Mouse (Mus musculus) myocyte (in vitro differentiated cells): ENCODE measurements at regions not wholly inside any gene's neighbourhood (a gene's known extent, or its start where the extent isn't known, plus 50 kb on each side); places are given as distances from the start of the nearest gene placed in this dataset.

Experiments used
- H3K27me3 ChIP-seq: one replicate; pipeline ENCODE4 v1.6.1; 2011; ENCODE audit not compliant: control insufficient read depth, insufficient read depth, insufficient read length
- H3K36me3 ChIP-seq: one replicate; pipeline ENCODE4 v1.6.1; 2011; ENCODE audit not compliant: control insufficient read depth, insufficient read depth
- H3K4me2 ChIP-seq: one replicate; pipeline ENCODE4 v1.6.1; 2011; ENCODE audit warnings: low read depth, control low read depth
- H3K4me3 ChIP-seq: one replicate; pipeline ENCODE4 v1.5.1; 2011; ENCODE audit warnings: mild to moderate bottlenecking, control low read depth, moderate library complexity
- H3K79me2 ChIP-seq: one replicate; pipeline ENCODE4 v1.6.1; 2011; ENCODE audit not compliant: control insufficient read depth, insufficient read depth
- H3ac ChIP-seq: one replicate; pipeline ENCODE4 v1.6.1; 2011; ENCODE audit not compliant: control insufficient read depth, insufficient read length
- CEBPB ChIP-seq: IDR thresholded peaks from 2 replicates; pipeline ENCODE4 v1.6.1; 2011; ENCODE audit warnings: mild to moderate bottlenecking, moderate library complexity; ENCODE audit not compliant: poor library complexity, insufficient read depth, severe bottlenecking
- E2F4 ChIP-seq: IDR thresholded peaks from one replicate; pipeline ENCODE4 v1.6.1; 2011; ENCODE audit warnings: mild to moderate bottlenecking, control low read depth, moderate library complexity; ENCODE audit not compliant: insufficient read depth
- MAX ChIP-seq: IDR thresholded peaks from one replicate; pipeline ENCODE4 v1.6.1; 2011; ENCODE audit warnings: low read depth, mild to moderate bottlenecking, control low read depth
- MYOD1 ChIP-seq, 3 experiments: IDR thresholded peaks; one replicate each; pipeline ENCODE4 v1.6.1; 2011; ENCODE audit warnings: control low read depth in 2 of 3, low read depth in 2 of 3, mild to moderate bottlenecking in 2 of 3, moderate library complexity in 1 of 3; ENCODE audit not compliant: insufficient read length in 2 of 3, control insufficient read depth in 1 of 3
- MYOG ChIP-seq, 3 experiments: IDR thresholded peaks; one replicate each; pipeline ENCODE4 v1.6.1; 2011; ENCODE audit warnings: control low read depth in 2 of 3, low read depth in 2 of 3, mild to moderate bottlenecking in 2 of 3; ENCODE audit not compliant: insufficient read length in 2 of 3, control insufficient read depth in 1 of 3, insufficient read depth in 1 of 3
- POLR2A ChIP-seq: IDR thresholded peaks from one replicate; pipeline ENCODE4 v1.6.1; 2011; ENCODE audit warnings: low read depth, mild to moderate bottlenecking, control low read depth, moderate library complexity; ENCODE audit not compliant: insufficient read length
- POLR2AphosphoS2 ChIP-seq: IDR thresholded peaks from one replicate; pipeline ENCODE4 v1.6.1; 2011; ENCODE audit warnings: low read depth, control low read depth; ENCODE audit not compliant: insufficient read length
- REST ChIP-seq: IDR thresholded peaks from one replicate; pipeline ENCODE4 v1.6.1; 2011; ENCODE audit warnings: mild to moderate bottlenecking, control low read depth, moderate library complexity; ENCODE audit not compliant: insufficient read depth, insufficient read length
- SRF ChIP-seq: IDR thresholded peaks from one replicate; pipeline ENCODE4 v1.6.1; 2011; ENCODE audit warnings: low read depth; ENCODE audit not compliant: control insufficient read depth, insufficient read length
- TCF12 ChIP-seq: IDR thresholded peaks from one replicate; pipeline ENCODE4 v1.6.1; 2011; ENCODE audit warnings: mild to moderate bottlenecking, control low read depth; ENCODE audit not compliant: poor library complexity, insufficient read depth, severe bottlenecking
- TCF3 ChIP-seq: IDR thresholded peaks from one replicate; pipeline ENCODE4 v1.6.1; 2011; ENCODE audit warnings: low read depth, control low read depth; ENCODE audit not compliant: insufficient read length
- USF1 ChIP-seq: IDR thresholded peaks from one replicate; pipeline ENCODE4 v1.6.1; 2011; ENCODE audit warnings: low read depth, mild to moderate bottlenecking, control low read depth, moderate library complexity

DNA sequence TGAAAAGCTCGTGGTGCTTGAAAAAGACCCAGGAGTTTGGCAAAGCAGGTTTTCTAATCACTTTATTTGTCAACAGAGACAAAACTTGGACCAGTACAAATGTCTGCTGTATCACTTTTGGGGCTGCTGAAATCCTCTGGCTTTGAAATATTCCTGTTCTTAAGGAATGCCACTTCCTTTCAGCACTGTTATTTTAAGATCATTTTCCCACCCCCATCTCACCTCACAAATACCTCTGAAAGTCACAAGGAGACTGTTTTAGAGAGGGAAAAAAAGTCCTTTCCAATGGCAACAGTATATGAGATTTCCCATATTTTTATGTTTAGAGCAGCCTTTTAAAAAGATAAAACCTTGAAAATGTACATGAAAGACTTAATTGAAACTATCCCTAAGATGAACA, 438.2 kb downstream of the Tm4sf1 start:
- H3K36me3 ChIP-seq: no peaks in the 10 kb centered on the region
- H3K4me2 ChIP-seq: no peak overlapping the region
- H3K79me2 ChIP-seq: no peaks in the 10 kb centered on the region
- H3ac ChIP-seq: no peak overlapping the region
- TF ChIP-seq E2F4: no peak
- no peak for TF ChIP-seq SRF
- TF ChIP-seq CEBPB: no peak
- no peak for TF ChIP-seq MAX
- no peak overlapping the region for H3K4me3 ChIP-seq
- H3K27me3 ChIP-seq: no peaks in the 10 kb centered on the region

GRCm38 (mm10) chr3:56859841-56860240, 441.9 kb downstream of the Tm4sf1 start:
- no peak for TF ChIP-seq POLR2A
- no peak for TF ChIP-seq MYOD1 (IDR thresholded peaks at IDR 0.05; ENCODE audit: control insufficient read depth in 1 of 3, insufficient read length in 2 of 3, low read depth in 2 of 3)
- no peak for TF ChIP-seq E2F4
- no peak for TF ChIP-seq USF1
- no peak for TF ChIP-seq TCF3
- TF ChIP-seq POLR2AphosphoS2: no peak
- TF ChIP-seq SRF: no peak
- TF ChIP-seq TCF12: no peak
- no peak for TF ChIP-seq REST
- TF ChIP-seq MYOG (IDR thresholded peaks at IDR 0.05; ENCODE audit: control insufficient read depth in 1 of 3, insufficient read depth in 1 of 3, insufficient read length in 2 of 3, low read depth in 2 of 3): no peak
- Histone ChIP-seq H3K36me3 (no peaks in the 10 kb centered on the region), H3K27me3 (no peaks in the 10 kb centered on the region), H3K79me2 (no peaks in the 10 kb centered on the region), H3K4me2 (no peak overlapping the region), H3K4me3 (no peak overlapping the region), H3ac (no peak overlapping the region)

- no peaks in the 10 kb centered on the region for H3K36me3 ChIP-seq
- H3K4me3 ChIP-seq: no peak overlapping the region
- no peak overlapping the region for H3ac ChIP-seq
Measured at GRCm38 (mm10) chr3:56845462-56845770, 456.4 kb downstream of the Tm4sf1 start.

GRCm38 (mm10) chr3:56844681-56845461, 456.9 kb downstream of the Tm4sf1 start:
- no peak overlapping the region for H3K4me2 ChIP-seq
- TF ChIP-seq REST (no peak), POLR2AphosphoS2 (no peak), CEBPB (no peak), MAX (no peak), TCF12 (no peak), MYOG (IDR thresholded peaks at IDR 0.05; ENCODE audit: control insufficient read depth in 1 of 3, insufficient read depth in 1 of 3, insufficient read length in 2 of 3, low read depth in 2 of 3) (no peak), POLR2A (no peak), E2F4 (no peak), USF1 (no peak), MYOD1 (IDR thresholded peaks at IDR 0.05; ENCODE audit: control insufficient read depth in 1 of 3, insufficient read length in 2 of 3, low read depth in 2 of 3) (no peak)
- H3ac ChIP-seq: no peak overlapping the region
- H3K27me3 ChIP-seq: no peaks in the 10 kb centered on the region
- no peaks in the 10 kb centered on the region for H3K36me3 ChIP-seq
- no peaks in the 10 kb centered on the region for H3K79me2 ChIP-seq
- H3K4me3 ChIP-seq: no peak overlapping the region

More at GRCm38 (mm10) chr3:56845462-56845770, 456.4 kb downstream of the Tm4sf1 start:
- H3K4me2 ChIP-seq: no peak overlapping the region
- TF ChIP-seq USF1: no peak
- TF ChIP-seq TCF3: no peak
- no peak for TF ChIP-seq SRF
- TF ChIP-seq CEBPB: no peak
- no peak for TF ChIP-seq POLR2A
- no peaks in the 10 kb centered on the region for H3K27me3 ChIP-seq
- no peaks in the 10 kb centered on the region for H3K79me2 ChIP-seq

GRCm38 (mm10) chr3:56837176-56837575, 464.6 kb downstream of the Tm4sf1 start:
- Histone ChIP-seq H3K79me2 (no peaks in the 10 kb centered on the region), H3K27me3 (no peaks in the 10 kb centered on the region), H3K4me3 (no peak overlapping the region), H3K4me2 (no peak overlapping the region), H3ac (no peak overlapping the region), H3K36me3 (no peaks in the 10 kb centered on the region)
- no peak for TF ChIP-seq REST
- no peak for TF ChIP-seq MAX
- no peak for TF ChIP-seq MYOD1 (IDR thresholded peaks at IDR 0.05; ENCODE audit: control insufficient read depth in 1 of 3, insufficient read length in 2 of 3, low read depth in 2 of 3)
- no peak for TF ChIP-seq POLR2A
- TF ChIP-seq MYOG (IDR thresholded peaks at IDR 0.05; ENCODE audit: control insufficient read depth in 1 of 3, insufficient read depth in 1 of 3, insufficient read length in 2 of 3, low read depth in 2 of 3): no peak
- TF ChIP-seq CEBPB: no peak
- no peak for TF ChIP-seq SRF
- TF ChIP-seq TCF3: no peak
- no peak for TF ChIP-seq USF1
- no peak for TF ChIP-seq E2F4
- TF ChIP-seq POLR2AphosphoS2: no peak
- TF ChIP-seq TCF12: no peak
